Mouse (Mus musculus): ENCODE measurements around the gene Serpine1.

DNA sequence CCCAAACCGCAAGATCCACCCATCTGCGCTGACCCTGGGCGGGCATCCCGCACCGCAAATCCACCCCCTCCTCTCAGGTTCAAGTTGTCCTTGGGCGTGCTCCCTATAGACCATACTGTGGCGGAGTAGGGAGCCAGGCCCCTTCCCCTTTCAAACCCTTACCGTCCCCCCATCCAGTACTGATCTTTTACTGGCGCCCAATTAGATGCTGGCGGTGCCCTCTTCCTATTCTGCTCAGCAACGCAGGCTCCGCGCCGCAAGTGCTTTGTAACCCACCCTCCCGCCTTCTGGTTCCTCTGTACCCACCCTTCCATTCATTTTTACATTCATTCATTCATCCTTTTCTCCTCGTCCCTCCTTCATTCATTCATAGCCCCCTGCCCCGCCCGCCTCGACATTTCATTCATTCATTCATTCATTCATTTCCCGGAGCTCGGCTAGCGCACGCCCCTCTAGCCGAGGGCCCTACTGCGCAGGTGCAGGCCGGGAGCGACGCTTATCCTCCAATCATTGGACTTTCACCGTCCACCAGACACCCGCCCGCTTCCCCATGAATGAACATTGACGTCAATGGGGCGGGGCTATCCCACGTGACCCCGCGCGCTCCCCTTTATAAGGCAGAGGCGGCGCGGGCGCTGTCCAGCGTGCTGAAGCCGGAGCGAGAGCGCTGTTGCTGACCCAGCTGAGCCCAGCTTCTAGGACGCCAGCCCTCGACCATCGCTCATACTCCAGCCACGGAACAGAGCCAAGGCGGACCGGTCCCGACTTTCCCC lies 42.2 kb downstream of the Serpine1 start:
- no peak for TF ChIP-seq POLR2A (IDR thresholded peaks at IDR 0.05; ENCODE audit: borderline replicate concordance, low read depth, low read length)
- no peak for TF ChIP-seq CTCF (IDR thresholded peaks at IDR 0.05; ENCODE audit: low read depth, low read length)
